Mouse (Mus musculus): ENCODE data around the gene Sh3kbp1. TPM values are rescaled to one million over a fixed set of nuclear protein-coding genes. Genes with fewer than 3 reads are reported as not detected.

Sh3kbp1 gene
- total and polyA plus RNA-seq, 2 experiments from 2014 or later = 43.4 to 45.5 TPM

DNA sequence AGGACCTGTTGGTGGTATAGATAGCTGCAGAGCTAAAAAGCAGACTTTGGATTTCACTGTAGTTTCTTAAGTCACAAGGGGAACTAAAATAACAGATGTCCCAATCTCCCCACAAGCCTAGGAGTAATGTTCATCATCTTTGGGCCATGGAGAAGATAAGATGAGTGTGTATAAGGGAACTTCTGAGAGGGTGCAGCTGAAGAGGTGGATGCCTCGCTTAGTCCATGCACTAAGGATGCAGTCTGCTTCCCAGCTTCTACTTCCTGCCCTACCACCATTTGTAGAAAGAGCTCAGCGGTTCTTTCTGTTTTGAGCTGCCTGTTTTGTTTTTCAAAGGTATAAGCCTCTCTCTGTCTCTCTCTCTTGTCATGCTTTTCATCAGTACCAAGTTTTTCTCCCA is 69.5 kb downstream of the Sh3kbp1 start:
- Histone ChIP-seq H3K4me2 (ENCODE audit: low read depth, low read length) (no peak overlapping the region), H3K4me3 (ENCODE audit: low read length) (no peak overlapping the region), H3K36me3 (ENCODE audit: insufficient read depth, low read length) (no peaks in the 10 kb centered on the region), H3K9me3 (ENCODE audit: low read length) (no peaks in the 10 kb centered on the region), H3K27me3 (ENCODE audit: insufficient read depth, low read length) (no peaks in the 10 kb centered on the region), H3K27ac (no peak overlapping the region), H3K9ac (replicated peaks; ENCODE audit: low read length) (no peak overlapping the region), H3K4me1 (ENCODE audit: insufficient read depth, low read length) (no peaks in the 10 kb centered on the region)
- 39% methylated on average over 2 of the region's 2 CpGs for WGBS
- no peak for DNase-seq (ENCODE audit: low spot score)
- ATAC-seq = no peak
- no peak for TF ChIP-seq CTCF (IDR thresholded peaks at IDR 0.05; ENCODE audit: low read depth)

DNA sequence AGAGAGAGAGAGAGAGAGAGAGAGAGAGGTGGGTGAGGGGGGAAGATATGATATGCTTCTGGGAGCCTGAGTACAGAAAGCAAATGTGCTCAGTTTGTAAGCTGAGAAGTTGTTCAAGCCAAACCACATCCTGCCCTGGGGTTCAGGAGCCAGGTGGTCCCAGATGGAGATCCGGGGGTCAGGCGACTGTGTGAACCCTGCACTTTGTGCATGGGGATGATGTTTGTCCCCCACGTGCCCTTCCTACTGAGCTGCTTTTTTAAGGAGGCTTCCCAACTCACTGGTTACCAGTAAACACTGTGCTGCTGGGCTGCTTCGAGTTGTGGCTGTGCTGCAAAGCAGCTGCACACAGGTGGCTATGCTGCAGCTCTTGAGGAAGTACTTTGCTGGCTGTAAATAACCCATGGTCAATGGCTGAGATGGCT is 70.0 kb downstream of the Sh3kbp1 start:
- H3K36me3 ChIP-seq (ENCODE audit: insufficient read depth, low read length) = no peaks in the 10 kb centered on the region
- 29% methylated on average over 4 of the region's 4 CpGs for WGBS
- DNase-seq (ENCODE audit: low spot score) (no peak), ATAC-seq (no peak)
- no peak overlapping the region for H3K4me2 ChIP-seq (ENCODE audit: low read depth, low read length)
- H3K27me3 ChIP-seq (ENCODE audit: insufficient read depth, low read length) = no peaks in the 10 kb centered on the region
- H3K9me3 ChIP-seq (ENCODE audit: low read length) = no peaks in the 10 kb centered on the region
- TF ChIP-seq CTCF (IDR thresholded peaks at IDR 0.05; ENCODE audit: low read depth) = no peak
- no peak overlapping the region for H3K27ac ChIP-seq
- H3K9ac ChIP-seq (replicated peaks; ENCODE audit: low read length) = no peak overlapping the region
- H3K4me1 ChIP-seq (ENCODE audit: insufficient read depth, low read length) = no peaks in the 10 kb centered on the region
- H3K4me3 ChIP-seq (ENCODE audit: low read length) = no peak overlapping the region

DNA sequence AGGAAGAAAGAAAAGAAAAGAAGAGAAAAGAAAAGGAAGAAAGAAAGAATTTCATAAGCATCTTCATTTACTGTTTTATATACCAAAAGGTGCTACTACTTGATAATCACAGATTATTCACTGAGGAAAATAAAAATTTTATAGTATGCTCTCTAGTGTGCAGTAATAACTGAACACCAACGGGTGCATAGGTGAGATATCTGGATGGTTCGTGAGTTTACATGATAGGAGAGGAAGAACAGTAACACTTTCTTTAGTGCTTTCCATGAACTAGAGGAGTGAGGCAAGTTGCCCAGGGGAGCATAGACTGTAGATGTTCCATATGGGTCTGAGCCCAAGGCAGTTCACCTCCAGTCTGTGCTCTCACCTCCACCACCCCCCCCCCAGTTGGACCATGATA is 75.8 kb downstream of the Sh3kbp1 start:
- H3K4me1 ChIP-seq (ENCODE audit: insufficient read depth, low read length) = no peaks in the 10 kb centered on the region; the same call in 1 of the 2 replicates
- H3K9ac ChIP-seq (replicated peaks; ENCODE audit: low read length) = no peak overlapping the region
- H3K4me3 ChIP-seq (ENCODE audit: low read length) = no peak overlapping the region
- DNase-seq (ENCODE audit: low spot score) (no peak), ATAC-seq (no peak)
- no peaks in the 10 kb centered on the region for H3K9me3 ChIP-seq (ENCODE audit: low read length)
- no peaks in the 10 kb centered on the region; the same call in 1 of the 2 replicates for H3K27me3 ChIP-seq (ENCODE audit: insufficient read depth, low read length)
- no peak overlapping the region for H3K4me2 ChIP-seq (ENCODE audit: low read depth, low read length)
- 97% methylated on average over 2 of the region's 2 CpGs for WGBS
- no peak for TF ChIP-seq CTCF (IDR thresholded peaks at IDR 0.05; ENCODE audit: low read depth)
- no peaks in the 10 kb centered on the region for H3K36me3 ChIP-seq (ENCODE audit: insufficient read depth, low read length)
- H3K27ac ChIP-seq = no peak overlapping the region

DNA sequence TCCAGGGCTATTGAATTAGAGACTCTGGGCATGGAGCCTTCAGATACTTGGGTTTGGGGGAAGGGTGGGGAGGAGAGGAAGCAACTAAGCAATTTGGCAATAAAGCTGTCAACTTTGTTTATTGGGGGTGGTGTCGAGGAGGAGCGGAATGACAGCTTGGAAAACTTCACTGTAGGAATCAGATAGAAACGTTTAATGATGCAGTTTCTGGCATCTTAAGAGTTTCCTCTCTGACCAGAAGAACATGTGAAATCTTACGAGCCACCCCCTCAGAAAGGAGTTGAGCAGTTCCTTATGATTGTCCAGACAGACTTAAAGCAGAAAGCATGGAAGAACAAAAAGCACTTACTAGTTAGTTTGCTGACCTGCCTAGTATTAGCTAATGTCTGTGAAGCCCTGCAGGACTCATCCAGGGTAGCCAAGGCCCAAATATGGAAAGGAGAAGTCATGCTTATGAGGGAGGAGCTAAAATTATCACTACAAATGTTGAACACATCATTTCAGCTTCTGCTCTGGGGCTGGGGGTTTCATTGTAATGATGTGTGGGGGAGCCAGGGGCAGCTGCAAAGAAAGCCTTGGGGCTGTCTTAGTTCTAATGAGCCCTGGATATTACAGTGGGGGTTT is 77.4 kb downstream of the Sh3kbp1 start:
- Histone ChIP-seq H3K9ac (replicated peaks; ENCODE audit: low read length) (no peak overlapping the region), H3K4me3 (ENCODE audit: low read length) (no peak overlapping the region), H3K4me1 (ENCODE audit: insufficient read depth, low read length) (no peaks in the 10 kb centered on the region; the same call in 1 of the 2 replicates), H3K27me3 (ENCODE audit: insufficient read depth, low read length) (no peaks in the 10 kb centered on the region; the same call in 1 of the 2 replicates), H3K27ac (no peak overlapping the region), H3K4me2 (ENCODE audit: low read depth, low read length) (no peak overlapping the region), H3K9me3 (ENCODE audit: low read length) (no peaks in the 10 kb centered on the region), H3K36me3 (ENCODE audit: insufficient read depth, low read length) (no peaks in the 10 kb centered on the region)
- no peak for TF ChIP-seq CTCF (IDR thresholded peaks at IDR 0.05; ENCODE audit: low read depth)
- ATAC-seq (no peak), DNase-seq (ENCODE audit: low spot score) (no peak)
- WGBS = 72% methylated on average over 4 of the region's 4 CpGs

DNA sequence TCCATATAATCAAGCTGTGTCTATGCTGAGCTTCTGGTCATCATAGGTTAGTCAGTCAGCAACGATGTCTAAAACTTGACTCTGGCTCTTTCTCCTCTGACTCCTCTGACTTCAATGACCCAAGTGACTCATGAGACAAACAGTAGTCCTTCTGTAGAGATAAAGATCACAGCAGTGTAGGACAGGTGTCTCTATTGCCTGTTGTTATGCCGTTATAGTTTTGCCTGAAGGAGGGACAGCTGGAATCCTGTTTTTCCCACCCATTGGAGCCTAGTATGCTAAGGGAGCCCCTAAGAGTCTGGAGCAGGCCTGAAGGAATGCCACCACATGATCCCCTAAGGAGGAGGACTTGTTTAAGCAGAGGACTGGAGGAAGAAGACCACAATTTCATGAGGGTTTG is 78.3 kb downstream of the Sh3kbp1 start:
- Histone ChIP-seq H3K4me3 (ENCODE audit: low read length) (no peak overlapping the region), H3K9ac (replicated peaks; ENCODE audit: low read length) (no peak overlapping the region), H3K36me3 (ENCODE audit: insufficient read depth, low read length) (no peaks in the 10 kb centered on the region), H3K4me1 (ENCODE audit: insufficient read depth, low read length) (no peaks in the 10 kb centered on the region; the same call in 1 of the 2 replicates), H3K27me3 (ENCODE audit: insufficient read depth, low read length) (no peaks in the 10 kb centered on the region; the same call in 1 of the 2 replicates), H3K27ac (no peak overlapping the region), H3K4me2 (ENCODE audit: low read depth, low read length) (no peak overlapping the region), H3K9me3 (ENCODE audit: low read length) (no peaks in the 10 kb centered on the region)
- no peak for ATAC-seq
- TF ChIP-seq CTCF (IDR thresholded peaks at IDR 0.05; ENCODE audit: low read depth) = no peak
- no peak for DNase-seq (ENCODE audit: low spot score)
- 87% methylated on average over 2 of the region's 2 CpGs for WGBS

DNA sequence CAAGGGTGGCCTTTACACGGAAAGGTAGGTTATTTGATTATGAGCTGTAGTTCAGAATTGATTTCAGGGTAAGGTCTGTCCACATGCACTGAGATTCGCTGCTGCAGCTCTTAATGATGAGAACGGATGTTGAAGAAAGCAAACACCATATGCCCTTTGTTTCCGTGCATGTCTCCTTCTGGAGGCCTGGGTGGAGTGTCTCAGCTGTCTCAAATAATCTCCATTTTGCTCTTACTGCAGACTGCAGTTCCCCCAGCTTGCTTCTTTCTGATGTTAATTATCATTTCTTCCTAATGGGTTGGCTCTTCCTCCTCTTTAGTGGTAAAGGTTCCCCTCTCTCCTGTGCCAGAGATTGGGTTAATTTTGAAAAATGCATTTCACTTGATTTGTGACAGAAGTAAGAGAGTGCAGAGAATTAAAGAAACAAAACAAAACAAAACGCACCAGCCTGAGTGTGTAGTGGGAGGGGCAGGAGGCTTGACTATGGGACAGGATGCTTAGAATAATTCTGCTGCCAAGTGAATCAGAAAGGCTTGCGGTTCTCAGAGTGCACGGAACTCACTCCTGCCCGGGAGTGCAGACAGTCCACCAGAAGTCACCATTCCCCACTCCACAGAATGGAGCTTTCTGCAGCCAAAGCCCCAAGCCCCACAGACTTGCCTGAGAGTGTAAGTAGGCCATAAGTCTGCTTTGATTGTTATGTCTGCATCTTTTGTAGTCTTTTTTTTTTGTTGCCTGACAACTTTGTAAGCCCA is 81.2 kb downstream of the Sh3kbp1 start:
- no peaks in the 10 kb centered on the region for H3K9me3 ChIP-seq (ENCODE audit: low read length)
- H3K27me3 ChIP-seq (ENCODE audit: insufficient read depth, low read length) = no peaks in the 10 kb centered on the region; the same call in 1 of the 2 replicates
- H3K9ac ChIP-seq (replicated peaks; ENCODE audit: low read length) = no peak overlapping the region
- no peak for ATAC-seq
- H3K36me3 ChIP-seq (ENCODE audit: insufficient read depth, low read length) = no peaks in the 10 kb centered on the region
- no peak overlapping the region for H3K4me3 ChIP-seq (ENCODE audit: low read length)
- DNase-seq (ENCODE audit: low spot score) = no peak
- no peaks in the 10 kb centered on the region; the same call in 1 of the 2 replicates for H3K4me1 ChIP-seq (ENCODE audit: insufficient read depth, low read length)
- no peak for TF ChIP-seq CTCF (IDR thresholded peaks at IDR 0.05; ENCODE audit: low read depth)
- 36% methylated on average over 8 of the region's 8 CpGs for WGBS
- H3K4me2 ChIP-seq (ENCODE audit: low read depth, low read length) = no peak overlapping the region
- no peak overlapping the region for H3K27ac ChIP-seq

DNA sequence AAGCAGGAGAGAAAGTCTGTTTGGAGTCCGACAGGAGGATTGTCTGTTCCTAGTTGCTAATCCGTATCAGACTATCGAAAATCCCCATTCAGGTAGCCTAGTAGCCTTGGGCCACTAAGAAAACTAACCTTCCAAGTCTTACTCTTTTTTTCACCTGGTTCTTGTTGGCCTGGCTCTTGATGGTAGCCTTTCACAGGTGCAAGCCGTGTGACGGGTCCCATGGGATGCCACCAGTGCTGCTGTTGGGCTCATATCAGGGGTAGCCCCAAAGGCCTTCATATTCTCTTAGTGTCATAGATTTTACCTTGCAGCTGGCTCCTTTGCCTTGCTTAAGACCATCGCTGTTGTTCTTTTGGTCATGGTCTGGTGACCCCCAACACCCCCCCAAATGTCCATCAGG is 82.2 kb downstream of the Sh3kbp1 start:
- H3K4me3 ChIP-seq (ENCODE audit: low read length) = no peak overlapping the region
- H3K27me3 ChIP-seq (ENCODE audit: insufficient read depth, low read length) = no peaks in the 10 kb centered on the region; the same call in 1 of the 2 replicates
- no peak for ATAC-seq
- WGBS = 84% methylated on average over 6 of the region's 6 CpGs
- DNase-seq (ENCODE audit: low spot score) = no peak
- no peak overlapping the region for H3K27ac ChIP-seq
- H3K9ac ChIP-seq (replicated peaks; ENCODE audit: low read length) = no peak overlapping the region
- H3K36me3 ChIP-seq (ENCODE audit: insufficient read depth, low read length) = no peaks in the 10 kb centered on the region
- H3K4me1 ChIP-seq (ENCODE audit: insufficient read depth, low read length) = no peaks in the 10 kb centered on the region; the same call in 1 of the 2 replicates
- TF ChIP-seq CTCF (IDR thresholded peaks at IDR 0.05; ENCODE audit: low read depth) = no peak
- no peak overlapping the region for H3K4me2 ChIP-seq (ENCODE audit: low read depth, low read length)
- no peaks in the 10 kb centered on the region for H3K9me3 ChIP-seq (ENCODE audit: low read length)
